Mouse (Mus musculus): ENCODE results near the gene Fam20a. TPM values are rescaled to one million over a fixed set of nuclear protein-coding genes. Genes with fewer than 3 reads are reported as not detected.

Gene Fam20a
- polyA plus RNA-seq, 1 experiment from 2014 or later, result 28.0 TPM

GRCm38 (mm10) chr11:109704311-109705205, 17.5 kb downstream of the Fam20a start:
- no peak for ATAC-seq
- no peak for TF ChIP-seq EP300 (IDR thresholded peaks at IDR 0.05; ENCODE audit: low read depth)
- TF ChIP-seq CTCF (IDR thresholded peaks at IDR 0.05; ENCODE audit: low read depth), result no peak

GRCm38 (mm10) chr11:109703845-109704244, 18.2 kb downstream of the Fam20a start:
- no peak for TF ChIP-seq CTCF (IDR thresholded peaks at IDR 0.05; ENCODE audit: low read depth)
- TF ChIP-seq EP300 (IDR thresholded peaks at IDR 0.05; ENCODE audit: low read depth), result no peak
- H3K27me3 ChIP-seq (ENCODE audit: insufficient read depth, low read length), result no peaks in the 10 kb centered on the region
- H3K4me1 ChIP-seq (ENCODE audit: insufficient read depth), result peaks cover 26% of the 10 kb centered on the region
- H3K9ac ChIP-seq (replicated peaks), result no peak overlapping the region
- H3K4me3 ChIP-seq (ENCODE audit: low read depth, low read length), result no peak overlapping the region
- DNase-seq (no peak), ATAC-seq (no peak)
- no peaks in the 10 kb centered on the region for H3K9me3 ChIP-seq (ENCODE audit: low read length)
- H3K4me2 ChIP-seq (ENCODE audit: low read depth, low read length), result no peak overlapping the region
- H3K27ac ChIP-seq (ENCODE audit: low read depth), result peak overlapping the region; percentile 72; the same call in 1 of the 2 replicates
- H3K36me3 ChIP-seq (replicated peaks; ENCODE audit: insufficient read depth, low read length), result no peaks in the 10 kb centered on the region
- 74% methylated on average over 9 of the region's 9 CpGs for WGBS (ENCODE audit: insufficient replicate concordance)

More at GRCm38 (mm10) chr11:109704311-109705205, 17.5 kb downstream of the Fam20a start:
- H3K4me2 ChIP-seq (ENCODE audit: low read depth, low read length), result no peak overlapping the region; the same call in 1 of the 2 replicates
- H3K27me3 ChIP-seq (ENCODE audit: insufficient read depth, low read length), result no peaks in the 10 kb centered on the region
- no peaks in the 10 kb centered on the region for H3K9me3 ChIP-seq (ENCODE audit: low read length)
- H3K27ac ChIP-seq (ENCODE audit: low read depth), result peak overlapping the region; percentile 72
- peaks cover 30% of the 10 kb centered on the region for H3K4me1 ChIP-seq (ENCODE audit: insufficient read depth)
- H3K36me3 ChIP-seq (replicated peaks; ENCODE audit: insufficient read depth, low read length), result no peaks in the 10 kb centered on the region
- DNase-seq, result no peak
- no peak overlapping the region for H3K4me3 ChIP-seq (ENCODE audit: low read depth, low read length)
- H3K9ac ChIP-seq (replicated peaks), result no peak overlapping the region
- WGBS (ENCODE audit: insufficient replicate concordance), result 80% methylated on average over 22 of the region's 22 CpGs

- H3K4me1 ChIP-seq (ENCODE audit: insufficient read depth), result peaks cover 29% of the 10 kb centered on the region
- H3K4me3 ChIP-seq (ENCODE audit: low read depth, low read length), result no peak overlapping the region
- H3K36me3 ChIP-seq (replicated peaks; ENCODE audit: insufficient read depth, low read length), result no peaks in the 10 kb centered on the region
- H3K9me3 ChIP-seq (ENCODE audit: low read length), result no peaks in the 10 kb centered on the region
- ATAC-seq (no peak), DNase-seq (no peak)
- H3K9ac ChIP-seq (replicated peaks), result no peak overlapping the region; the same call in 1 of the 2 replicates
- TF ChIP-seq CTCF (IDR thresholded peaks at IDR 0.05; ENCODE audit: low read depth) (no peak), EP300 (IDR thresholded peaks at IDR 0.05; ENCODE audit: low read depth) (no peak)
- no peaks in the 10 kb centered on the region for H3K27me3 ChIP-seq (ENCODE audit: insufficient read depth, low read length)
- peak overlapping the region; percentile 35; the same call in 1 of the 2 replicates for H3K4me2 ChIP-seq (ENCODE audit: low read depth, low read length)
- peak overlapping the region; percentile 87 for H3K27ac ChIP-seq (ENCODE audit: low read depth)
- 52% methylated on average over 10 of the region's 10 CpGs for WGBS (ENCODE audit: insufficient replicate concordance)
These were observed 19.9 kb downstream of the Fam20a start for GRCm38 (mm10) chr11:109702031-109702815.

- Histone ChIP-seq H3K9me3 (ENCODE audit: low read length) (no peaks in the 10 kb centered on the region), H3K36me3 (replicated peaks; ENCODE audit: insufficient read depth, low read length) (no peaks in the 10 kb centered on the region), H3K4me2 (ENCODE audit: low read depth, low read length) (no peak overlapping the region), H3K27me3 (ENCODE audit: insufficient read depth, low read length) (no peaks in the 10 kb centered on the region), H3K27ac (ENCODE audit: low read depth) (0 out of 2 replicates have a peak overlapping the region, but pooled peaks have one; percentile 67), H3K4me3 (ENCODE audit: low read depth, low read length) (no peak overlapping the region), H3K9ac (replicated peaks) (no peak overlapping the region), H3K4me1 (ENCODE audit: insufficient read depth) (peaks cover 26% of the 10 kb centered on the region)
- no peak for TF ChIP-seq EP300 (IDR thresholded peaks at IDR 0.05; ENCODE audit: low read depth)
- TF ChIP-seq CTCF (IDR thresholded peaks at IDR 0.05; ENCODE audit: low read depth), result no peak
- WGBS (ENCODE audit: insufficient replicate concordance), result 47% methylated on average over 6 of the region's 6 CpGs
- DNase-seq, result peak; percentile 64
- no peak for ATAC-seq
These were observed 21.3 kb downstream of the Fam20a start for GRCm38 (mm10) chr11:109700761-109701160.

- H3K36me3 ChIP-seq (replicated peaks; ENCODE audit: insufficient read depth, low read length), result no peaks in the 10 kb centered on the region
- no peak overlapping the region for H3K4me2 ChIP-seq (ENCODE audit: low read depth, low read length)
- H3K4me1 ChIP-seq (ENCODE audit: insufficient read depth), result peaks cover 21% of the 10 kb centered on the region
- WGBS (ENCODE audit: insufficient replicate concordance), result 70% methylated on average over 2 of the region's 2 CpGs
- H3K9ac ChIP-seq (replicated peaks), result no peak overlapping the region
- H3K9me3 ChIP-seq (ENCODE audit: low read length), result no peaks in the 10 kb centered on the region
- H3K27ac ChIP-seq (ENCODE audit: low read depth), result no peak overlapping the region
- ATAC-seq (no peak), DNase-seq (no peak)
- TF ChIP-seq EP300 (IDR thresholded peaks at IDR 0.05; ENCODE audit: low read depth) (no peak), CTCF (IDR thresholded peaks at IDR 0.05; ENCODE audit: low read depth) (peak; percentile 38)
- H3K27me3 ChIP-seq (ENCODE audit: insufficient read depth, low read length), result no peaks in the 10 kb centered on the region
- H3K4me3 ChIP-seq (ENCODE audit: low read depth, low read length), result no peak overlapping the region
These were observed 22.3 kb downstream of the Fam20a start for GRCm38 (mm10) chr11:109699784-109700183.

GRCm38 (mm10) chr11:109698740-109699139, 23.3 kb downstream of the Fam20a start:
- Histone ChIP-seq H3K9ac (replicated peaks) (no peak overlapping the region), H3K4me1 (ENCODE audit: insufficient read depth) (peaks cover 15% of the 10 kb centered on the region), H3K9me3 (ENCODE audit: low read length) (no peaks in the 10 kb centered on the region), H3K36me3 (replicated peaks; ENCODE audit: insufficient read depth, low read length) (no peaks in the 10 kb centered on the region), H3K4me3 (ENCODE audit: low read depth, low read length) (no peak overlapping the region), H3K27ac (ENCODE audit: low read depth) (no peak overlapping the region), H3K4me2 (ENCODE audit: low read depth, low read length) (no peak overlapping the region), H3K27me3 (ENCODE audit: insufficient read depth, low read length) (no peaks in the 10 kb centered on the region)
- ATAC-seq, result no peak
- WGBS (ENCODE audit: insufficient replicate concordance), result 75% methylated on average over 10 of the region's 10 CpGs
- no peak for TF ChIP-seq CTCF (IDR thresholded peaks at IDR 0.05; ENCODE audit: low read depth)
- TF ChIP-seq EP300 (IDR thresholded peaks at IDR 0.05; ENCODE audit: low read depth), result no peak
- DNase-seq, result no peak

All from liver, postnatal 0 days (tissue).